Mouse (Mus musculus) ES-Bruce4 (cell line): ENCODE data around the gene Tm7sf3. TPM values are rescaled to one million over a fixed set of nuclear protein-coding genes. Genes with fewer than 3 reads are reported as not detected.

Experiments used
- H3K27ac ChIP-seq: 2 replicates; pipeline ENCODE4 v1.5.1; 2012; ENCODE audit warnings: low read length, inconsistent platforms; ENCODE audit not compliant: insufficient read depth
- H3K27me3 ChIP-seq: 2 replicates; pipeline ENCODE4 v1.6.1; 2012; ENCODE audit warnings: mild to moderate bottlenecking, low read length, inconsistent platforms; ENCODE audit not compliant: control insufficient read depth, poor library complexity, insufficient read depth, severe bottlenecking
- H3K36me3 ChIP-seq: 2 replicates; pipeline ENCODE4 v1.6.1; 2012; ENCODE audit warnings: inconsistent platforms, mild to moderate bottlenecking, low read length, moderate library complexity; ENCODE audit not compliant: control insufficient read depth, poor library complexity, insufficient read depth, severe bottlenecking
- H3K4me1 ChIP-seq: one replicate; pipeline ENCODE4 v1.8.1; 2011; ENCODE audit warnings: low read length; ENCODE audit not compliant: control insufficient read depth, insufficient read depth
- H3K4me3 ChIP-seq: 2 replicates; pipeline ENCODE4 v1.5.1; 2011; ENCODE audit warnings: low read depth, mild to moderate bottlenecking, low read length
- H3K9ac ChIP-seq: 2 replicates; pipeline ENCODE4 v1.6.1; 2012; ENCODE audit warnings: low read depth, mild to moderate bottlenecking, inconsistent platforms; ENCODE audit not compliant: poor library complexity, severe bottlenecking
- H3K9me3 ChIP-seq: replicated peaks from 2 replicates; pipeline ENCODE4 v1.6.1; 2012; ENCODE audit warnings: mild to moderate bottlenecking, low read length, inconsistent platforms; ENCODE audit not compliant: control insufficient read depth, poor library complexity, insufficient read depth, severe bottlenecking
- CTCF ChIP-seq: IDR thresholded peaks from one replicate; pipeline ENCODE4 v1.8.1; 2011; ENCODE audit warnings: low read depth, low read length
- EP300 ChIP-seq: IDR thresholded peaks from 2 replicates; pipeline ENCODE4 v1.6.1; 2011; ENCODE audit warnings: low read depth, low read length; ENCODE audit not compliant: insufficient read depth
- POLR2A ChIP-seq: IDR thresholded peaks from one replicate; pipeline ENCODE4 v1.8.1; 2011; ENCODE audit warnings: low read length; ENCODE audit not compliant: insufficient read depth
- polyA plus RNA-seq: library from polyadenylated mRNA; stranded (reverse); fragments of >200 nt; gene quantifications from 2 replicates; pipeline ENCODE4 v1.2.4, GENCODE M21; 2011; ENCODE audit warnings: low read depth; ENCODE audit not compliant: missing spikeins, insufficient read depth, insufficient read length

The Tm7sf3 gene
- polyA plus RNA-seq, 1 experiment: 46.1 TPM

DNA sequence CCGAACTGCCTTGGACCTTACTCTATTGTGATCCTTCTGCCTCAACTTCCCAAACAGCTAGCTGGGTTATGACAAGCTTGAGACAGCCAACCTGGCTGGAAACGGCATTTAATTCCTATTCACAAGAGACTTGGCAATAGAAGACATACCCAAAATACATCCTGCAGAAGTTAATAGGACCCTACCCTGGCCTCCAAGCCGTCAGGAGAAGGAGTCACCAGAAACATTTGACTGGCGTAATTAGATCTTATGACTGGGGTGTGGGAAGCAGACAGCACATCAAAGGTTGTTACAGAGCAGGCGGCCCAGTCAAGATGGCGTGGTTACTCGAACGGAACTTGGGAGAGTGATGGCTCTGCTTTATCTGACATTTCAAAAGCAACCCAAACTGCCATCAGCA is 10.8 kb downstream of the Tm7sf3 start:
- no peak for TF ChIP-seq POLR2A
- TF ChIP-seq EP300: no peak
- TF ChIP-seq CTCF: no peak
- no peaks in the 10 kb centered on the region for H3K9me3 ChIP-seq
- peaks cover 5% of the 10 kb centered on the region; the same call in 1 of the 2 replicates for H3K36me3 ChIP-seq
- peaks cover 2% of the 10 kb centered on the region for H3K4me1 ChIP-seq
- H3K27me3 ChIP-seq: no peaks in the 10 kb centered on the region
- H3K4me3 ChIP-seq: no peak overlapping the region
- H3K9ac ChIP-seq: peak overlapping the region; percentile 93
- peak overlapping the region; percentile 99 for H3K27ac ChIP-seq

- no peak for TF ChIP-seq EP300
- no peak for TF ChIP-seq CTCF
- H3K27ac ChIP-seq: peak overlapping the region; percentile 49
- H3K9ac ChIP-seq: peak overlapping the region; percentile 43; the same call in 1 of the 2 replicates
- H3K9me3 ChIP-seq: no peaks in the 10 kb centered on the region
- no peaks in the 10 kb centered on the region for H3K27me3 ChIP-seq
- peaks cover 5% of the 10 kb centered on the region; the same call in 1 of the 2 replicates for H3K36me3 ChIP-seq
- H3K4me1 ChIP-seq: peaks cover 5% of the 10 kb centered on the region
- H3K4me3 ChIP-seq: no peak overlapping the region
Observed at GRCm38 (mm10) chr6:146630961-146631360, 11.7 kb downstream of the Tm7sf3 start.

- no peak overlapping the region for H3K4me3 ChIP-seq
- peaks cover 5% of the 10 kb centered on the region; the same call in 1 of the 2 replicates for H3K36me3 ChIP-seq
- no peaks in the 10 kb centered on the region for H3K9me3 ChIP-seq
- no peaks in the 10 kb centered on the region for H3K27me3 ChIP-seq
- peaks cover 5% of the 10 kb centered on the region for H3K4me1 ChIP-seq
- no peak overlapping the region for H3K27ac ChIP-seq
- no peak overlapping the region for H3K9ac ChIP-seq
- no peak for TF ChIP-seq EP300
Observed at GRCm38 (mm10) chr6:146629781-146630756, 12.6 kb downstream of the Tm7sf3 start.

- H3K9ac ChIP-seq: no peak overlapping the region
- H3K36me3 ChIP-seq: peaks cover 22% of the 10 kb centered on the region
- TF ChIP-seq POLR2A: no peak
- TF ChIP-seq CTCF: no peak
- no peak for TF ChIP-seq EP300
- H3K4me3 ChIP-seq: no peak overlapping the region
- H3K27ac ChIP-seq: no peak overlapping the region
- no peaks in the 10 kb centered on the region for H3K9me3 ChIP-seq
- H3K4me1 ChIP-seq: peaks cover 5% of the 10 kb centered on the region
- no peaks in the 10 kb centered on the region for H3K27me3 ChIP-seq
Observed at GRCm38 (mm10) chr6:146628123-146628522, 14.5 kb downstream of the Tm7sf3 start.

GRCm38 (mm10) chr6:146616670-146617069 is 26.0 kb downstream of the Tm7sf3 start:
- no peaks in the 10 kb centered on the region for H3K27me3 ChIP-seq
- H3K9ac ChIP-seq: no peak overlapping the region
- peaks cover 4% of the 10 kb centered on the region for H3K4me1 ChIP-seq
- no peak for TF ChIP-seq CTCF
- TF ChIP-seq POLR2A: no peak
- TF ChIP-seq EP300: no peak
- peaks cover 73% of the 10 kb centered on the region for H3K36me3 ChIP-seq
- no peak overlapping the region for H3K4me3 ChIP-seq
- no peaks in the 10 kb centered on the region for H3K9me3 ChIP-seq
- H3K27ac ChIP-seq: no peak overlapping the region

DNA sequence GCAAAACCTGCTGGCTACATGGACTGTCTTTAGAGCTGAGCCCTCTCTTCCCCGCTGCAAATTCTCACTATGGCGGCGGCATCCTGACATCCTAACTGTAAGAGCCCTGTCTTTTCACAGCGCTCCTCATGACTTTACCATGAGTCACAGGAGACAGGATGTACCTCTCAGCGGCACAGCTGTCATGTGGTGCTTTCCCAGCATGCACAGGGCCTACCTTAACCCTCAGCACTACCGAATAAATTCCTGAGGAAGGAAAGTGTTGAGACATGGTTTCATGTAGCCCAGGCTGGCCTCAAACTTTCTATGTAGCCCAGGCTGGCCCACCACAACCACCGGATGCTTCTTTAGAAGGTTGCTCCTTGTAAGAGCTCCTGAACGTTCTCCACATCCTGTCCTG is 26.7 kb downstream of the Tm7sf3 start:
- no peak overlapping the region for H3K27ac ChIP-seq
- H3K36me3 ChIP-seq: peaks cover 67% of the 10 kb centered on the region
- no peak for TF ChIP-seq CTCF
- no peak for TF ChIP-seq EP300
- no peak for TF ChIP-seq POLR2A
- no peaks in the 10 kb centered on the region for H3K9me3 ChIP-seq
- H3K27me3 ChIP-seq: no peaks in the 10 kb centered on the region
- H3K4me3 ChIP-seq: no peak overlapping the region
- H3K4me1 ChIP-seq: peaks cover 6% of the 10 kb centered on the region
- H3K9ac ChIP-seq: no peak overlapping the region
